Mouse (Mus musculus): ENCODE data around the gene Hectd1. TPM values are rescaled to one million over a fixed set of nuclear protein-coding genes. Genes with fewer than 3 reads are reported as not detected.

Hectd1 gene
- polyA plus RNA-seq (2017; shearing (Covaris generic)) = 86.5 TPM

DNA sequence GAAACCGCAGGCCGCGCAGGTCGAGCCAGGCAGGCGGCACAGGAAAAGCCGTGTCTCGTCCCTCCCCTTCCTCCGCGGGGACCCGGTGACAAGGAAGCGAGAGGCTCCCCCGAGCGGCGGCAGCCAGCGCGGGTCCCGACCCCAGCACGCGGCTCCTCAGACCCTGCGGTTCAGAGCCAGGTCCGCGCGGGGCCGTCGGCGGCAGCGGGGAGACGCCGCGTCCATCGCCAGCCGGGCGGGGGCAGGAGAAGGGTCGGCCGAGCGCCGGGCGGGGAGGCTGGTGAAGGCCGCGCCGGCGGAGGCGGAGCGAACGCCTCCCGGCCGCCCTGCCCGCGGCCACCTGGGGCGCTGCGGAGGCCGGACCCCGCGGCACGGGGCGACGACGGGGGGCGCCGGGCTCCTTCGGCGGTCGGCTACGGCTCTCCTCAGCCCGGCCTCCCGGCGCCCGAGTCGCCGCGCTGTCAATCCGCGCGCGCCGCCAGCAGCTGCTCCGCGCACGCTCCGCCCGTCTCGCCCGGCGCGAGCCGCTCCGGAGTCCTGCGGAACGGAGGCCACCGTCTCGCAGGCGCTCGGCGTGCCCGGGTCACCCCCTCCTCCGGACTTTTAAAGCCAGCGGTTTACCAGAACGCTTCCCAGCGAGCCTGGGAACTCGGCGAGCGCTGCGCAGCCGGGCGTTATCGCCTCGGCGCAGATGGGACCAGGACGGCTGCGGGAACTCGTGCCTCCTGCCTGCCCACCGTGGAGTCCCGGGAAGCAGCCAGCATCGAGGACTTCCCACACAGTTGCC is at the start of gene Hectd1:
Gene Hectd1 (minus strand): TSS at position 247 of the 787 bp plus-strand sequence.

Other genes with a start within 250 kb of the Hectd1 start
- 0.35 TPM for gene Coch, start 236.2 kb downstream of the Hectd1 start, polyA plus RNA-seq (2017; shearing (Covaris generic))
- gene Ap4s1, start 138.5 kb downstream of the Hectd1 start, polyA plus RNA-seq (2017; shearing (Covaris generic)) = 51.8 TPM
- gene Strn3, start 137.6 kb downstream of the Hectd1 start, polyA plus RNA-seq (2017; shearing (Covaris generic)) = 46.6 TPM
- gene Heatr5a, start 141.8 kb upstream of the Hectd1 start, polyA plus RNA-seq (2017; shearing (Covaris generic)) = 8.9 TPM
- gene Dtd2, start 177.0 kb upstream of the Hectd1 start, polyA plus RNA-seq (2017; shearing (Covaris generic)) = 10.7 TPM
- not detected for gene Gpr33, start 198.5 kb upstream of the Hectd1 start, polyA plus RNA-seq (2017; shearing (Covaris generic))